Mouse (Mus musculus) embryonic fibroblast, embryonic 13.5 days (primary cell): ENCODE data around the gene Ccdc191.

Experiments used
- CTCF ChIP-seq: IDR thresholded peaks from 2 replicates; pipeline ENCODE4 v1.5.1; 2011; ENCODE audit warnings: mild to moderate bottlenecking, control low read depth, low read length, moderate library complexity, borderline replicate concordance; ENCODE audit not compliant: insufficient read depth
- POLR2A ChIP-seq: IDR thresholded peaks from 2 replicates; pipeline ENCODE4 v1.6.1; 2011; ENCODE audit warnings: low read depth, mild to moderate bottlenecking, control low read depth, low read length, moderate library complexity

DNA sequence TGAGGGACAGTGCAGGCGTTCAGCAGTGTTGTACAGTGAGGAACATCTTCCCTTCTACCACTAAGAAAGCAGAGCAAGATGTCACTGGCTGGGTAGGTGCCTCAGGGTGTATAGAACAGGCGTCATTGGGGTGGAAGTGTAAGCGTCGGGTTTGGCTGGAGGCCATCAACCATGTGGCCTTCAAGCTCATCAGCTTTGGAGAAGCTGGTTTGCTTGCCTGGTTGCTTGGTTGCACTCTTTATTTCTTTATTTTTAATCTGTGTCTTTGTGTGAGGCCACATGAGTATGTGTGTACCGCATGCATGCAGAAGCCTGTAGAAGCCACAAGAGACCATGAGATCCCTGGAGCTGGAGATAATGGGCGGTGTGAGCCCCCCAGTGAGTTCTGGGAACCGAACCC, 42.7 kb downstream of the Ccdc191 start:
- TF ChIP-seq CTCF (no peak), POLR2A (no peak)
